Mouse (Mus musculus): ENCODE results near the gene Rnf187. TPM values are rescaled to one million over a fixed set of nuclear protein-coding genes. Genes with fewer than 3 reads are reported as not detected.

The Rnf187 gene
- polyA plus RNA-seq, 1 experiment from 2014 or later, result 213 TPM

- Histone ChIP-seq H3K4me2 (no peak overlapping the region), H3K27me3 (replicated peaks) (no peaks in the 10 kb centered on the region), H3K4me3 (no peak overlapping the region), H3K36me3 (peaks cover 70% of the 10 kb centered on the region), H3K9me3 (replicated peaks) (no peaks in the 10 kb centered on the region), H3K9ac (no peak overlapping the region), H3K27ac (ENCODE audit: poor library complexity, severe bottlenecking) (no peak overlapping the region), H3K4me1 (replicated peaks) (no peaks in the 10 kb centered on the region)
- 84% methylated on average over 6 of the region's 6 CpGs for WGBS
- no peak for ATAC-seq (ENCODE audit: insufficient number of reproducible peaks, low FRiP score)
These were observed 44.3 kb downstream of the Rnf187 start for GRCm38 (mm10) chr11:58894456-58894855.

- no peak for ATAC-seq (ENCODE audit: insufficient number of reproducible peaks, low FRiP score)
- H3K27ac ChIP-seq (ENCODE audit: poor library complexity, severe bottlenecking), result no peak overlapping the region
- H3K4me3 ChIP-seq, result no peak overlapping the region
- peaks cover 59% of the 10 kb centered on the region for H3K36me3 ChIP-seq
- WGBS, result 86% methylated on average over 10 of the region's 10 CpGs
- H3K27me3 ChIP-seq (replicated peaks), result no peaks in the 10 kb centered on the region
- no peak overlapping the region for H3K4me2 ChIP-seq
- H3K9ac ChIP-seq, result no peak overlapping the region
- H3K9me3 ChIP-seq (replicated peaks), result no peaks in the 10 kb centered on the region
- no peaks in the 10 kb centered on the region for H3K4me1 ChIP-seq (replicated peaks)
These were observed 48.2 kb downstream of the Rnf187 start for GRCm38 (mm10) chr11:58890511-58890910.

GRCm38 (mm10) chr11:58883756-58884155 lies 55.0 kb downstream of the Rnf187 start:
- Histone ChIP-seq H3K9ac (no peak overlapping the region), H3K36me3 (peaks cover 48% of the 10 kb centered on the region), H3K9me3 (replicated peaks) (no peaks in the 10 kb centered on the region), H3K4me3 (no peak overlapping the region), H3K4me2 (no peak overlapping the region), H3K4me1 (replicated peaks) (no peaks in the 10 kb centered on the region), H3K27ac (ENCODE audit: poor library complexity, severe bottlenecking) (no peak overlapping the region), H3K27me3 (replicated peaks) (no peaks in the 10 kb centered on the region)
- 80% methylated on average over 8 of the region's 8 CpGs for WGBS
- no peak for ATAC-seq (ENCODE audit: insufficient number of reproducible peaks, low FRiP score)

Small RNAs within 50 kb of the gene (microRNA-seq; reads per million reads assigned to microRNA genes)
- gene Gm44313, result not detected

Other genes with a start within 250 kb of the Rnf187 start
- gene Olfr319, start 239.8 kb downstream of the Rnf187 start, polyA plus RNA-seq (2016; fragmentation: Nextera tagmentation; extraction: Ambion mirVana), result not detected in 2 replicates
- not detected in 2 replicates for gene Olfr318, start 214.9 kb downstream of the Rnf187 start, polyA plus RNA-seq (2016; fragmentation: Nextera tagmentation; extraction: Ambion mirVana)
- not detected in 2 replicates for gene Olfr317, start 199.7 kb downstream of the Rnf187 start, polyA plus RNA-seq (2016; fragmentation: Nextera tagmentation; extraction: Ambion mirVana)
- gene Olfr316, start 186.2 kb downstream of the Rnf187 start, polyA plus RNA-seq (2016; fragmentation: Nextera tagmentation; extraction: Ambion mirVana), result not detected in 2 replicates
- not detected in 2 replicates for gene Olfr315, start 165.7 kb downstream of the Rnf187 start, polyA plus RNA-seq (2016; fragmentation: Nextera tagmentation; extraction: Ambion mirVana)
- gene Olfr314, start 156.0 kb downstream of the Rnf187 start, polyA plus RNA-seq (2016; fragmentation: Nextera tagmentation; extraction: Ambion mirVana), result 0.10 TPM in 1 of 2 replicates, not detected in the other
- gene Fam183b, start 137.0 kb downstream of the Rnf187 start, polyA plus RNA-seq (2016; fragmentation: Nextera tagmentation; extraction: Ambion mirVana), result 0.65 and 1.1 TPM in 2 replicates
- 0.18 TPM in 1 of 2 replicates, not detected in the other for gene Olfr313, start 123.9 kb downstream of the Rnf187 start, polyA plus RNA-seq (2016; fragmentation: Nextera tagmentation; extraction: Ambion mirVana)
- gene Olfr312, start 109.7 kb downstream of the Rnf187 start, polyA plus RNA-seq (2016; fragmentation: Nextera tagmentation; extraction: Ambion mirVana), result 0.10 and 0.12 TPM in 2 replicates
- gene Olfr311, start 99.7 kb downstream of the Rnf187 start, polyA plus RNA-seq (2016; fragmentation: Nextera tagmentation; extraction: Ambion mirVana), result not detected in 2 replicates
- 4.6 and 5.4 TPM in 2 replicates for gene Gm12258, start 91.8 kb downstream of the Rnf187 start, polyA plus RNA-seq (2016; fragmentation: Nextera tagmentation; extraction: Ambion mirVana)
- gene 2810021J22Rik, start 71.7 kb downstream of the Rnf187 start, polyA plus RNA-seq (2016; fragmentation: Nextera tagmentation; extraction: Ambion mirVana), result 3.6 and 4.8 TPM in 2 replicates
- gene Zfp39, start 34.7 kb downstream of the Rnf187 start, polyA plus RNA-seq (2016; fragmentation: Nextera tagmentation; extraction: Ambion mirVana), result 4.4 and 5.1 TPM in 2 replicates
- 0.11 and 0.13 TPM in 2 replicates for gene Btnl10, start 21.0 kb downstream of the Rnf187 start, polyA plus RNA-seq (2016; fragmentation: Nextera tagmentation; extraction: Ambion mirVana)
- gene Hist3h2ba, start 10.0 kb upstream of the Rnf187 start, polyA plus RNA-seq (2016; fragmentation: Nextera tagmentation; extraction: Ambion mirVana), result 8.5 and 11.6 TPM in 2 replicates
- gene Hist3h2a, start 15.8 kb upstream of the Rnf187 start, polyA plus RNA-seq (2016; fragmentation: Nextera tagmentation; extraction: Ambion mirVana), result 26.5 and 28.4 TPM in 2 replicates
- 1.1 and 1.5 TPM in 2 replicates for gene Trim17, start 15.8 kb upstream of the Rnf187 start, polyA plus RNA-seq (2016; fragmentation: Nextera tagmentation; extraction: Ambion mirVana)
- 27.6 and 30.8 TPM in 2 replicates for gene Trim11, start 39.2 kb upstream of the Rnf187 start, polyA plus RNA-seq (2016; fragmentation: Nextera tagmentation; extraction: Ambion mirVana)
- 39.2 and 42.5 TPM in 2 replicates for gene Obscn, start 197.5 kb upstream of the Rnf187 start, polyA plus RNA-seq (2016; fragmentation: Nextera tagmentation; extraction: Ambion mirVana)
- gene Iba57, start 224.8 kb upstream of the Rnf187 start, polyA plus RNA-seq (2016; fragmentation: Nextera tagmentation; extraction: Ambion mirVana), result 7.3 and 7.8 TPM in 2 replicates
- gene Gjc2, start 244.3 kb upstream of the Rnf187 start, polyA plus RNA-seq (2016; fragmentation: Nextera tagmentation; extraction: Ambion mirVana), result 0.13 and 0.31 TPM in 2 replicates